8 mouse cellular contexts compared by ENCODE assay signal in the genomic region with DNA sequence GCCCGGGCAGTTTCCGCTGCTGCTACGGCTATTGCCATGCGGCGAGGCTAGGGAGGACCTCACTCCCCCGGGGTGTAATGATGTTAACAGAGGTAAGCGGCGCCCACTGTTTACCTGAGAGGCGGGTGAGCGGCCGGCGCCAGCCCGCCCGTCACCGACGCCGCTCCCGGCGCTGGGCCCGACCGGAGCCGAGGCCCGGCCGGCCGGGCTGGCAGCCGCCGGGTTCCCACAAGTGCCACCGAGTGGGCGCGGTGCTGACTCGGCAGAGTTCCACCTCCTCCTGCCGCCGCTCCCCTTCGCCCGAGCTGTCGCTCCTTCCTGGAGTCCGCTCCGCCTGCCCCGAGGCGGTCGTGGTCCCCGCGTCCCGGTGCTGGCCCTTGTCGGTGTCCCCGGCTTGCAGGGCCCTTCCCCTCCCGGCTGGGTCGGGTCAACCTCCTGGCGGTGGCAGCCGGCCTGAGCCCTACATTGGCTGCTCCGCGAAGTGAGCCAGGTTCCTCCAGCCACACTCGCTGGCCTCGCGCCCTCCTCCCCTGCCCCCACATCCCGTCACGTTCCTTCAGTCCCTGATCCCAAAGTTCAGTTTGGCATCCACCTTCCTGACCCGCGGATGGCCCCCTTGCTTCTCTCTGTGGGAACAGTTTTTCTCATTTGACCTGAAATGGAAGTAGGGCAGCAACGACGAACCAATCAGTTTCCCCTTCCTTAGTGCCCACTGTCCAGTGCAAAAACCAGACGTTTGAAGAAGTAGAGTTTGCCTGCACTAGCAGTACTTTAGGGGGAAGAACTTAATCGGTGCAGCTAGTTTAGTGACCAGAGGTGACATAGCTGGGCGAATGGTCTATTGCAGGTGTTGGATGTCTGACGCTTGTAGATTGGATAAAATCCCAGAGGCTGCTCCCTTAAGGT. TPM values are rescaled to one million over a fixed set of nuclear protein-coding genes. Genes with fewer than 3 reads are reported as not detected.
DNase-seq lines count a peak whose midpoint lies in the region; ATAC-seq and TF ChIP-seq lines count a peak whose summit lies in the region.

No protein-coding gene starts in this region.

- peak; percentile 38 for ATAC-seq in CD4-positive, CD25-positive, alpha-beta regulatory T cell, adult 4 months
- ATAC-seq in embryonic facial prominence, embryonic 14.5 days (ENCODE audit: low read depth), result peak; percentile 82
- ATAC-seq in liver, embryonic 15.5 days (ENCODE audit: insufficient read depth), result peak; percentile 77
- peak; percentile 80 for ATAC-seq in stomach, postnatal 0 days (ENCODE audit: low FRiP score, low TSS enrichment)

- peak overlapping the region; percentile 95 for H3K9ac ChIP-seq in embryonic facial prominence, embryonic 14.5 days (ENCODE audit: low read depth, low read length)
- H3K9ac ChIP-seq in liver, embryonic 15.5 days, result peak overlapping the region; percentile 94
- peak overlapping the region; percentile 88 for H3K9ac ChIP-seq in stomach, postnatal 0 days (ENCODE audit: low read length)

- WGBS in bone marrow, adult 2 months, result 1% methylated on average over 65 of the region's 65 CpGs
- WGBS in embryonic facial prominence, embryonic 14.5 days, result under 1% methylated on average over 21 of the region's 65 CpGs
- under 1% methylated on average over 65 of the region's 65 CpGs for WGBS in liver, embryonic 15.5 days (ENCODE audit: insufficient replicate concordance)
- under 1% methylated on average over 65 of the region's 65 CpGs for WGBS in stomach, postnatal 0 days

- peak overlapping the region; percentile 99 for H3K4me3 ChIP-seq in bone marrow, adult 2 months (replicated peaks; ENCODE audit: control insufficient read depth, low read depth, low read length)
- peak overlapping the region; percentile 98 for H3K4me3 ChIP-seq in embryonic facial prominence, embryonic 14.5 days (ENCODE audit: low read depth, low read length)
- H3K4me3 ChIP-seq in liver, embryonic 15.5 days (replicated peaks), result peak overlapping the region; percentile 96
- H3K4me3 ChIP-seq in stomach, postnatal 0 days (ENCODE audit: low read depth, low read length), result peak overlapping the region; percentile 95

- H3K36me3 ChIP-seq in embryonic facial prominence, embryonic 14.5 days (ENCODE audit: control insufficient read depth, insufficient read depth, low read length), result no peaks in the 10 kb centered on the region
- no peaks in the 10 kb centered on the region for H3K36me3 ChIP-seq in liver, embryonic 15.5 days (replicated peaks)
- no peaks in the 10 kb centered on the region for H3K36me3 ChIP-seq in stomach, postnatal 0 days (ENCODE audit: control insufficient read depth, insufficient read depth, low read length)

- H3K4me2 ChIP-seq in embryonic facial prominence, embryonic 14.5 days (ENCODE audit: low read depth, low read length), result peak overlapping the region; percentile 91
- H3K4me2 ChIP-seq in liver, embryonic 15.5 days, result peak overlapping the region; percentile 80
- peak overlapping the region; percentile 58 for H3K4me2 ChIP-seq in stomach, postnatal 0 days (replicated peaks; ENCODE audit: low read depth)

- TF ChIP-seq CTCF in bone marrow, adult 2 months (IDR thresholded peaks at IDR 0.05; ENCODE audit: control insufficient read depth, insufficient read depth, low read length), result peak; percentile 2; the same call in 1 of the 2 replicates
- TF ChIP-seq CTCF in stomach, postnatal 0 days (IDR thresholded peaks at IDR 0.05; ENCODE audit: low read depth), result peak; percentile 25

- no peaks in the 10 kb centered on the region for H3K27me3 ChIP-seq in embryonic facial prominence, embryonic 14.5 days (replicated peaks; ENCODE audit: control insufficient read depth, insufficient read depth, low read length)
- no peaks in the 10 kb centered on the region for H3K27me3 ChIP-seq in liver, embryonic 15.5 days
- no peaks in the 10 kb centered on the region for H3K27me3 ChIP-seq in stomach, postnatal 0 days (ENCODE audit: control insufficient read depth, insufficient read depth, low read length)

- peak; percentile 26 for TF ChIP-seq POLR2A in bone marrow, adult 2 months (IDR thresholded peaks at IDR 0.05; ENCODE audit: borderline replicate concordance, control insufficient read depth, low read depth, low read length)

- peak overlapping the region; percentile 99 for H3K27ac ChIP-seq in bone marrow, adult 2 months (ENCODE audit: control insufficient read depth, insufficient read depth, low read depth, low read length, poor library complexity)
- peak overlapping the region; percentile 95 for H3K27ac ChIP-seq in embryonic facial prominence, embryonic 14.5 days (replicated peaks; ENCODE audit: low read depth, low read length)
- peak overlapping the region; percentile 95 for H3K27ac ChIP-seq in liver, embryonic 15.5 days (replicated peaks)
- H3K27ac ChIP-seq in stomach, postnatal 0 days (replicated peaks), result peak overlapping the region; percentile 99

- no peaks in the 10 kb centered on the region for H3K9me3 ChIP-seq in embryonic facial prominence, embryonic 14.5 days (ENCODE audit: control insufficient read depth, low read length)
- no peaks in the 10 kb centered on the region for H3K9me3 ChIP-seq in liver, embryonic 15.5 days (replicated peaks)
- H3K9me3 ChIP-seq in stomach, postnatal 0 days (ENCODE audit: control insufficient read depth, low read length), result no peaks in the 10 kb centered on the region

- TF ChIP-seq EP300 in stomach, postnatal 0 days (optimal IDR thresholded peaks at IDR 0.05), result no peak

- H3K4me1 ChIP-seq in bone marrow, adult 2 months (ENCODE audit: control insufficient read depth, insufficient read depth, low read length), result no peaks in the 10 kb centered on the region; the same call in 1 of the 2 replicates
- peaks cover 6% of the 10 kb centered on the region for H3K4me1 ChIP-seq in embryonic facial prominence, embryonic 14.5 days (ENCODE audit: control insufficient read depth, insufficient read depth, low read length)
- H3K4me1 ChIP-seq in liver, embryonic 15.5 days (replicated peaks), result peaks cover 21% of the 10 kb centered on the region
- H3K4me1 ChIP-seq in stomach, postnatal 0 days (replicated peaks; ENCODE audit: control insufficient read depth, insufficient read depth), result no peaks in the 10 kb centered on the region

- peak; percentile 23 for DNase-seq in embryonic facial prominence, embryonic 14.5 days (ENCODE audit: low spot score)
- DNase-seq in heart, adult 8-10 months (ENCODE audit: low spot score), result peak; percentile 62
- peak; percentile 72 to 80 for DNase-seq in kidney, adult 8-10 months
- peak; percentile 78 for DNase-seq in neural tube, embryonic 10.5 days (ENCODE audit: extremely low spot score, low spot score)
- DNase-seq in stomach, postnatal 0 days (ENCODE audit: low spot score), result peak; percentile 77

RNA-seq across cellular contexts. Expression of gene Snx13, which starts 0.6 kb away (rescaled TPM):
- polyA plus RNA-seq in CD4-positive, CD25-positive, alpha-beta regulatory T cell, adult 4 months (2017; shearing (Covaris generic)), result 10 to 100 TPM; 25.6 to 27.6 TPM
- polyA plus RNA-seq in bone marrow, adult 2 months (2011; ENCODE audit: insufficient read depth, insufficient read length, low replicate concordance, missing spikeins), result 5.9 and 9.1 TPM in 2 replicates
- polyA plus RNA-seq in embryonic facial prominence, embryonic 14.5 days (2014; fragmentation: Nextera tagmentation; extraction: Ambion mirVana), result 29.0 and 32.1 TPM in 2 replicates
- 10 to 100 TPM; 57.1 to 78.2 (median 70.0) TPM for total RNA-seq in heart, adult 8-10 months (2022)
- 6.7 and 9.2 TPM in 2 replicates for polyA plus RNA-seq in liver, embryonic 15.5 days (2015; fragmentation: Nextera tagmentation; extraction: Ambion mirVana)
- 16.8 and 17.8 TPM in 2 replicates for polyA plus RNA-seq in stomach, postnatal 0 days (2015; fragmentation: Nextera tagmentation; extraction: Ambion mirVana)

Comparison
In these comparisons a context has a peak if more than half of its experiments do, and no peak if none do; other contexts are left out.
1. Peak in every context shown above with its lines: DNase-seq, ATAC-seq, H3K4me3 ChIP-seq and H3K27ac ChIP-seq.
2. DNase-seq: peak in every context shown above with its lines; median percentile 78 in neural tube, embryonic 10.5 days; 77 in stomach, postnatal 0 days; 76 in kidney, adult 8-10 months; 62 in heart, adult 8-10 months; 23 in embryonic facial prominence, embryonic 14.5 days.